Mouse (Mus musculus) kidney, postnatal 0 days (tissue): ENCODE results near the gene Mrps9. TPM values are rescaled to one million over a fixed set of nuclear protein-coding genes. Genes with fewer than 3 reads are reported as not detected.

Experiments used
- ATAC-seq: fragments of 200-750 bp; cut with Nextera tagmentation; replicated peaks from 2 replicates; pipeline ENCODE4 v1.8.0; 2017; ENCODE audit warnings: low read depth, moderate number of reproducible peaks, moderate TSS enrichment, moderate library complexity; ENCODE audit not compliant: low FRiP score
- DNase-seq: peaks from one replicate; pipeline ENCODE4 v3.0.0-alpha.2; 2016; ENCODE audit warnings: low spot score
- H3K27ac ChIP-seq: fragments of 300-500 bp; sonication (generic); 2 replicates; pipeline ENCODE4 v1.5.1; 2014; ENCODE audit warnings: mild to moderate bottlenecking
- H3K27me3 ChIP-seq: fragments of 300-500 bp; sonication (generic); 2 replicates; pipeline ENCODE4 v1.6.1; 2014; ENCODE audit warnings: low read length, mixed read lengths; ENCODE audit not compliant: insufficient read depth
- H3K36me3 ChIP-seq: fragments of 300-500 bp; sonication (generic); 2 replicates; pipeline ENCODE4 v1.6.1; 2014; ENCODE audit warnings: low read length, mixed read lengths; ENCODE audit not compliant: insufficient read depth
- H3K4me1 ChIP-seq: fragments of 300-500 bp; sonication (generic); replicated peaks from 2 replicates; pipeline ENCODE4 v1.6.1; 2014; ENCODE audit warnings: antibody characterized with exemption, low read length, mixed read lengths; ENCODE audit not compliant: insufficient read depth
- H3K4me2 ChIP-seq: fragments of 300-500 bp; sonication (generic); 2 replicates; pipeline ENCODE4 v1.6.1; 2014; ENCODE audit warnings: mild to moderate bottlenecking, low read length, moderate library complexity, mixed read lengths
- H3K4me3 ChIP-seq: fragments of 300-500 bp; sonication (generic); replicated peaks from 2 replicates; pipeline ENCODE4 v1.5.1; 2014; ENCODE audit warnings: low read depth, low read length
- H3K9ac ChIP-seq: fragments of 300-500 bp; sonication (generic); 2 replicates; pipeline ENCODE4 v1.6.1; 2014; ENCODE audit warnings: low read depth, low read length
- H3K9me3 ChIP-seq: fragments of 300-500 bp; sonication (generic); replicated peaks from 2 replicates; pipeline ENCODE4 v1.6.1; 2016; ENCODE audit warnings: low read length, inconsistent platforms, mixed read lengths
- CTCF ChIP-seq: IDR thresholded peaks from 2 replicates; pipeline ENCODE4 v1.5.1; 2016; ENCODE audit warnings: antibody characterized with exemption, low read depth, mild to moderate bottlenecking, moderate library complexity
- WGBS: fragments of 180-500 bp; shearing (Covaris S2); extraction: QIAGEN DNeasy Blood & Tissue Kit; methylation state at CpG from one replicate; pipeline ENCODE4 v1.1.7; 2014; 5-methylcytosine and 5-hydroxymethylcytosine counted together
- polyA plus RNA-seq: library from polyadenylated mRNA; unstranded; fragments of >200 nt; fragmentation: Nextera tagmentation; extraction: Ambion mirVana; gene quantifications from 2 replicates; pipeline ENCODE4 v1.2.1, GENCODE M21; 2015

Mrps9 gene
- polyA plus RNA-seq, result 54.8 and 56.4 TPM in 2 replicates

GRCm38 (mm10) chr1:42850663-42851397 lies at the start of gene Mrps9:
TSS of gene Mrps9 (plus strand) at chr1:42851233.
- H3K4me2 ChIP-seq, result peak within 1 kb of the TSS; percentile 69
- H3K27me3 ChIP-seq, result no peaks in the 10 kb centered on the region
- H3K36me3 ChIP-seq, result no peaks in the 10 kb centered on the region
- peak within 1 kb of the TSS; percentile 85 for H3K27ac ChIP-seq
- H3K4me3 ChIP-seq, result peak within 1 kb of the TSS; percentile 96
- no peaks in the 10 kb centered on the region for H3K4me1 ChIP-seq
- DNase-seq, result peak; percentile 98
- H3K9me3 ChIP-seq, result no peaks in the 10 kb centered on the region
- peak; percentile 35 for TF ChIP-seq CTCF
- under 1% methylated on average over 23 of the region's 23 CpGs for WGBS
- H3K9ac ChIP-seq, result peak within 1 kb of the TSS; percentile 91
- peak; percentile 99 for ATAC-seq

DNA sequence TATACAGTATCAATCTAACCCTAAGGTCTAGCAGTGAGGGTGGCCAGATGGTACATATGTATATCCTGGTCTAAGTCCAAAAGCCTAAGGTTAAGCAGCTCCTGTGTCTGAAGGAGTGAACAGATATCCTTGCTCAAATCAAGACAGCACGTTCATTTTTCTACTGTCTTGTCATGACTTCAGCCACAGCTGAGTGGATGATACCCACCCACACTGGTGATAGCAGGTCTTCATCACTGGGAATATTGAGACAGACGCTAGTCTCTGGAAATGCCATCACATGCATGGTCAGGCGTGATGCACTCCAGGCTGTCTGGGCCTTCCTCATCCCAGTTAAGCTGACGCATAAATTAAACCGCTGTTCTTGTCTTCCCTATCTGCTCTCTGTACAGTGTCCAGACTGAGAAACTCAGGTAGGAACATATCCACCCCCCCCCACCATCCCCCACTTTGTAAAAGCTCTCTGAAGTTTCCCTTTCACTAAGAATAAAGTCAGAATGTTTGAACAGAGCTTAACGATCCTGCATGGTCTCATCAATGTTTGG lies 37.7 kb upstream of the Mrps9 start:
- DNase-seq, result peak; percentile 41
- Histone ChIP-seq H3K4me3 (no peak overlapping the region), H3K9ac (no peak overlapping the region), H3K36me3 (no peaks in the 10 kb centered on the region), H3K27me3 (no peaks in the 10 kb centered on the region), H3K27ac (no peak overlapping the region), H3K4me2 (no peak overlapping the region), H3K4me1 (no peaks in the 10 kb centered on the region), H3K9me3 (no peaks in the 10 kb centered on the region)
- peak; percentile 61 for ATAC-seq
- 50% methylated on average over 6 of the region's 6 CpGs for WGBS
- TF ChIP-seq CTCF, result no peak

DNA sequence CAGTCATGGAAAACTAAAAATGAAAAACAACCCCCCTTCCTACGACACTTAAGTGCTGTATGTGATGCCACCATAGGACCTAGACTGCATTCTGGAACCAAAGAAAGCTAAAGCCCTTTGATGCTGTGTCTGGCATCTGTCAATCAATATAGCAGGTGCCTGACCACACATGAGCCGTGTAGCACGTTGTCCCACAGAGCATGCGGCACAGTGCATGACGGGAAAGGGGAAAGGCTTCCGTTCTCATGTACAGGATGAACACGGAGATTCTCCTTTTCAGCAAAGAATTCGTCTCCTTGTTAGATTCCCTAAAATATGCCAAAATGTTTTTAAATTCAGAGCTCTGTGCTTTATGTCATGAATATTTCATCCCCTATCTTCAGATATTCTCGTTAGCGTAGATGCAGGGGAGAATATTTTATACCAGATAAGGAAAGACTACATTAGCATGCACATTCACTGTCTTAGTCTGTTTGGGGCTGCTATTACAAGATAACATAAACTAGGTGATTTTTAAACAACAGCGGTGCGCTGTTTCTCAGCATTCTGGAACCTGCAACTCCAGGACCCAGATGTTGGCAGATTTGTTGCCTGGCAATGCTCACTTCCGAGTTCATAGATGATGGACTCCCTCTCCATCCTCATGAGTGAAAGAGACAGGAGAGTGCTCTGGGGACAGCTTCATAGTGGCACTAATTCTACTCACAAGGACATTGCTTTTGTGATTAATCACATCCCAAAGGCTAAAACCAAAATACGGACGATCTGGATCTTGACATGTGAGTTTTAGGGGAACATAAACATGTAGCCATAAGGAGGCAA lies 36.0 kb upstream of the Mrps9 start:
- 85% methylated on average over 15 of the region's 15 CpGs for WGBS
- ATAC-seq (no peak), DNase-seq (no peak)
- no peak for TF ChIP-seq CTCF
- H3K4me3 ChIP-seq, result no peak overlapping the region
- H3K4me2 ChIP-seq, result no peak overlapping the region
- no peaks in the 10 kb centered on the region for H3K27me3 ChIP-seq
- H3K4me1 ChIP-seq, result no peaks in the 10 kb centered on the region
- H3K9me3 ChIP-seq, result no peaks in the 10 kb centered on the region
- H3K36me3 ChIP-seq, result no peaks in the 10 kb centered on the region
- no peak overlapping the region for H3K27ac ChIP-seq
- H3K9ac ChIP-seq, result no peak overlapping the region

DNA sequence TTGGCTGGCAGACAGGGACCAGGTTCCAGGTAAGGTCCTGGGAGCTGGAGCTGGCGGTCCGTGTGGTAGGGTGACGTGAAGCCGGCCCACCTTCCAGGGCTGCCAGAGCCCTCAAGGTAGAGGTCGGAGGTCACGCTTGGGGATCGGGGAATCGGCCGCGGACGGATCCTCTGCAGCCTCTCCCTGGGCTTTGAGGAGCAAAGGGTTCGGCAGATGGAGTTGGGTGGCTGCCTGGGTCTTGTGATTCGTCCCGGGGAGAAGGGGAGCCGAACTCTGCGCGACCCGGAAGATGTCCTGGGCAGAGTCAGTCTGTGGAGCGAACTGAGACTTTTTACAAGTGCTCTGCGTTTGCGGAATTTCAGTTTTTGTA lies 350 bp downstream of the Mrps9 start:
- H3K27me3 ChIP-seq, result no peaks in the 10 kb centered on the region
- H3K4me3 ChIP-seq, result peak overlapping the region; percentile 96
- no peaks in the 10 kb centered on the region for H3K9me3 ChIP-seq
- peak overlapping the region; percentile 91 for H3K9ac ChIP-seq
- peak overlapping the region; percentile 69 for H3K4me2 ChIP-seq
- H3K4me1 ChIP-seq, result no peaks in the 10 kb centered on the region
- no peaks in the 10 kb centered on the region for H3K36me3 ChIP-seq
- no peak for DNase-seq
- TF ChIP-seq CTCF, result no peak
- ATAC-seq, result no peak
- under 1% methylated on average over 21 of the region's 21 CpGs for WGBS
- peak overlapping the region; percentile 85 for H3K27ac ChIP-seq

DNA sequence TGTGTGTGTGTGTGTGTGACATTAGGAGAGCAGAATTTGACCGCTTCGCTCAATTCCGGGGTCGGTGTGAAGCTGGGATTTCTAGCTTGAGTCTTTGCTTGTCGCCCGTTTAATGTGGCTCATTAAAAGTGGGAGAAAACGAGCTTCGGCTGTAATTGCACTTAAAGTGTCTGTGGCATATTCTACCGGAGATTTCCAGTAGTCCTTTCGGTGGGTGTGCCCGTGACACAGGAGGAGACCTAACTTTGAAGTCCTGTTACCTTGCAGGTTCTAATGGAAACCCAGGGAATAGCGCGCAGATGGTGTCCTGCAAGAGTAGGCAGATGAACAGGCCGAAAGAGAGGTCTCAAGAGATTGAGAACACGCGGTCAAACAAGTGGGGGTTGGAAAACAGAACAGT lies 777 bp downstream of the Mrps9 start:
- no peaks in the 10 kb centered on the region for H3K9me3 ChIP-seq
- H3K9ac ChIP-seq, result peak overlapping the region; percentile 91
- DNase-seq (peak; percentile 7), ATAC-seq (no peak)
- no peak for TF ChIP-seq CTCF
- H3K27ac ChIP-seq, result 0 out of 2 replicates have a peak overlapping the region, but pooled peaks have one; percentile 85
- no peaks in the 10 kb centered on the region for H3K27me3 ChIP-seq
- no peaks in the 10 kb centered on the region for H3K36me3 ChIP-seq
- 1% methylated on average over 16 of the region's 16 CpGs for WGBS
- peak overlapping the region; percentile 69 for H3K4me2 ChIP-seq
- H3K4me1 ChIP-seq, result no peaks in the 10 kb centered on the region
- peak overlapping the region; percentile 96 for H3K4me3 ChIP-seq

GRCm38 (mm10) chr1:42864719-42865250 lies 13.8 kb downstream of the Mrps9 start:
- no peaks in the 10 kb centered on the region for H3K9me3 ChIP-seq
- no peak for DNase-seq
- TF ChIP-seq CTCF, result no peak

More at GRCm38 (mm10) chr1:42864719-42865250, 13.8 kb downstream of the Mrps9 start:
- Histone ChIP-seq H3K4me2 (no peak overlapping the region), H3K9ac (no peak overlapping the region), H3K36me3 (0 out of 2 replicates have a peak, but pooled peaks cover 12% of the 10 kb centered on the region), H3K27me3 (no peaks in the 10 kb centered on the region), H3K4me3 (no peak overlapping the region), H3K27ac (no peak overlapping the region), H3K4me1 (no peaks in the 10 kb centered on the region)
- no peak for ATAC-seq
- 98% methylated on average over 5 of the region's 5 CpGs for WGBS
